Mouse (Mus musculus) MEL-GATA-1-ER (cell line): Measurements from ENCODE around the gene Defb20.

Source experiments
- DNase-seq: peaks from one replicate; pipeline ENCODE4 v3.0.0-alpha.2; 2012; ENCODE audit warnings: low read depth; ENCODE audit errors: extremely low read depth

The Defb20 gene

GRCm38 (mm10) chr2:152498020-152498419 is 21.2 kb downstream of the Defb20 start:
- DNase-seq = no peak

- DNase-seq = peak; percentile 25
These were observed 23.5 kb downstream of the Defb20 start for GRCm38 (mm10) chr2:152500204-152500862.

GRCm38 (mm10) chr2:152500863-152501229 is 24.0 kb downstream of the Defb20 start:
- peak; percentile 26 for DNase-seq

- DNase-seq = no peak
These were observed 27.1 kb downstream of the Defb20 start for GRCm38 (mm10) chr2:152503950-152504349.

- DNase-seq = no peak
These were observed 34.7 kb downstream of the Defb20 start, which contains the start of gene Defb26 for GRCm38 (mm10) chr2:152511592-152511991. Gene Defb26 (minus strand): TSS chr2:152511692.

GRCm38 (mm10) chr2:152516084-152516483 is 39.2 kb downstream of the Defb20 start:
- DNase-seq = no peak

GRCm38 (mm10) chr2:152517981-152518380 is 41.1 kb downstream of the Defb20 start, which contains the start of gene Defb28:
Gene Defb28 (plus strand): TSS chr2:152518255.
- DNase-seq = no peak
